Mouse (Mus musculus) spleen, postnatal 10 days (tissue): ENCODE data around the gene Rpl7a.
A peak's percentile ranks its signal among the peaks of the same experiment; 100 is the strongest.
"Not testable (repeated sequence)": the region's sequence is repeated elsewhere in the genome, so short reads cannot be mapped to it uniquely, and the experiment has no call there.

Experiments used
- DNase-seq, 2 experiments: peaks; one replicate each; pipeline ENCODE4 v3.0.0; 2021 to 2022; ENCODE audit warnings: low spot score in 2 of 2

Gene Rpl7a

DNA sequence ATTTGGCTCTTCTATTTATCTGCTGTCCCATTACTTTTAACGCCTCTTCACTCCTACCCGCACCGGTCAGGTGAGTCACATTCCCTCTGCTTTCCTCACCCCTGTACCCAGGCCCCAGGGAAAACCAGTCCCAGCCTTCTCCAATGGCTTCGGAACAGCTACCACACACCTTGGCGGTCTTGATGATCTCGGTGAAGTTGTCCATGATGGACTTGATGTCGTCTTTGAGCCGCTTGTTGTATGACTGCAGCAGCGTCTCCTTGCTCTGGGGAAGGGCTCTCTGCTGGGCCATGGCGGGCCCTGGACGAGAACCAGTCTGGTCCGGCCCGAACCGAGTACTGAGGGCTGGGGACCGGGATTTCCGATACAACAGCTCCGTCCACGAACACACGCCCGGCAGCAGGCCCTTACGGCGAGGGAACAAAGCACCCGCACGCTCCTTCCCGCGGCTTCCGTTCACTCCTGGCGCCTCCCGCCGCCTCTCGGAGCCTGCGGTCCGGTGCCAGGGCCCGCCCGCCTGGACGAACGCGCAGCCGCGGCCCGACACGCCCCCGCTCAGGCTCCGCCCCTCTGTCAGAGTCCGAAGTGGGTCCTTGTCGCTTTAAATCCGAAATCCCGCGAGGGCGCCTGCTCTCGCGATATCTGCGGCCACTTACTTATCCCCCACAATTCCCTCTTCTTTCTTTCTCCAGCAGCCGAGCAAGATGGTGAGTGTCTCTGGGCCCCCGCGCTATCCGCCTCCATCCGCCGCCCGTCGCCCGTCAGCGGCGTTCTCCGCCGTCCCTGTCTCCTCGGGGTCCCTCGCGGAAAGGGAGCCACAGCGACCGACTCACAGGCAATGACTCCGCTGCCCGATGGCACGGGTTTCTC, at the start of gene Rpl7a, which contains the start of gene Med22:
Gene Rpl7a (plus strand): TSS at position 641 of the 870 bp plus-strand sequence.
Gene Med22 (minus strand): TSS at position 554 of the 870 bp plus-strand sequence.
- DNase-seq = peak; percentile 100

DNA sequence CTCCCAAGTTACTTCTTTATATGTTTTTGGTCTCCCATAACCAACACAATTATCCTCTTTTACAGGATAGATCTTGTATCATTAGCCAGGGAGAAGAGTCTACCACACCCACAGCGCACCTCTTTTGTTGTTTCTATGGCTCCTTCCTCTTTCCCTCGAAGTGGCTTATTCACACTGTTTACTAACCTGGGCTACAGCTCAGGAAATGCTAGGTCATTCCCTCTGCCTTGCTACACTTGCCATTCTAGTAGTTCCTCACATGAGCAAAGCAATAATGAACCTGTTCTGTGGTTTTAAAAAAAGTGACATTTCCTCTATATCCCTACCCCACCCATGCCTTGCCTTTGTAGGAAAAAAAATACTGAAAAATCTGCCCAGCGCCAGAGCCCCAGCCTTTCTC, 47.7 kb upstream of the Rpl7a start:
- no peak for DNase-seq

DNA sequence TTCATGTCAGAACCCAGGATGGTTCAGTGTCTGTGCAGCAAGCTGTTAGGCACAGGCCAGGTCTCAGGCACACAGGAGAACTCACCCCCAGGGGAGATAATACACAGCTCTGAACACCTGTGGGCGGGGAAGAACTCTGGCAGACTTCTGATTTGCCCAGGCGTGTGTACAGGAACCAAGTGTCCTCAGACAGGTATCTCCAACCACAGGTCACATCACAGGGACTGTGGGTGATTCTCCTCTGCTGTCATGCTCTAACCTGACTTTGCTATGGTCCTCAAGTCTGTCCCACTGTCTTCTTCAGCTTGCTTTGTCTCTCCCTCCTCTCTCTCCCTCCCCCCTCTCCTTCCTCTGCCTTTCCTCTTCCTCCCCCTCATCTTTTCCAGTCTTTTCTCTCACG, 45.7 kb upstream of the Rpl7a start, which contains the start of gene Abo:
Gene Abo (minus strand): TSS at position 101 of the 400 bp plus-strand sequence.
- no peak for DNase-seq

DNA sequence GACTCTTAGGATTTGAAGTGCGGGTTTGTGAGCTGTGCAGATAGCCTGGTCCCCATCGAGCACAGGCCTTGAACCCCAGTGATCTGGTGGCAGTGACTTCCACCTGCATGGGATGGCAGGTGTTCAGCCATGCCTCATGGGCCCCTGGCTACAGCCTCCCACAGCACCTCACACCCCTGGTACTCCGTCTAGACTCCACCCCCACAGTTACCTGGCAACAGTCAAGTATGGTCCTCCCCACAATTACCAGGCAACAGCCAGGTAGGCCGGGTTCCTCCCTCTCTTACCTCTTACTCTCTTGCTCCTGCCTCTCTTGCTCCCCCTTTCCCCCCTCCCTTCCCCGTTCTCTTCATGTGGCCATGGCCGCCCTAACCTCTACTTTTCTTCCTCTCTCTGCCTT, 39.9 kb upstream of the Rpl7a start:
- no peak for DNase-seq

DNA sequence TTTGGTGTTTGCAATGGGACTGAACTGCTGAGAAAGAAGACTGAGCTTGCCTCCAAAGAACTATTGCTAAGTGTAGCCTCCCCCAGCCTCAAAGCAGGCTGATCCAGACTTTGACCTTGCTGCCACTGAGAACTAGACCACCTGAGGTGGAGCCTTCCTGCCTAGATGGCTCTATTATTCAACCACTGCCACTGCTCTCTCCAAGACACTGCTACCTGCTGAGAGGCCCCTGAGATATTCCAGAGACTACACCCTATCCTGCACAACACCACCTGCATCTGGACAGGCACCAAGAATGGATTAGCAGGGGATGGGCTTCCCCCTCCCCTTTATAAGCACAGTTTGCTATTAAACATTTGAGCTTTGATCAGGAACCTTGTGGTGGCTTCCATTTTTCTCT, 32.0 kb upstream of the Rpl7a start:
- no peak for DNase-seq

DNA sequence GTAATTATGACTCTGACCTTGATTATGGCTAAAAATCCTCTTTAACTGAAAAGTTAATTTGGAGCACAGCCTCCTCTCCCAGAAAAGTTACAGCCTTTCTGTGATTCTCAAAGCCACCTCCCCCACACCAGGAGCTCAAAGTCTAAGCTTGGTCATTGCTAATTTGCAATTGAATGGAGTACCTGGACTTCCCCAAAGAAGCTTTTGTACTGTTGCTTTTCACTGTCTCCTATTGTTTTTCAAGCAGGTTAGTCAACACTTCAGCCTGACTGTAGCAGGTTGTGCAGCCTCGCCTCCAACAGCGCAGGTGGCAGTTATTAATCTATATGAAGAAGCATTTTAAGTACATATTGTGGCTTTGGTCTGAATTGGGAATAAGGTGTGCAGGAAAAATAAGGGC, 25.0 kb upstream of the Rpl7a start:
- DNase-seq = not testable (repeated sequence)

DNA sequence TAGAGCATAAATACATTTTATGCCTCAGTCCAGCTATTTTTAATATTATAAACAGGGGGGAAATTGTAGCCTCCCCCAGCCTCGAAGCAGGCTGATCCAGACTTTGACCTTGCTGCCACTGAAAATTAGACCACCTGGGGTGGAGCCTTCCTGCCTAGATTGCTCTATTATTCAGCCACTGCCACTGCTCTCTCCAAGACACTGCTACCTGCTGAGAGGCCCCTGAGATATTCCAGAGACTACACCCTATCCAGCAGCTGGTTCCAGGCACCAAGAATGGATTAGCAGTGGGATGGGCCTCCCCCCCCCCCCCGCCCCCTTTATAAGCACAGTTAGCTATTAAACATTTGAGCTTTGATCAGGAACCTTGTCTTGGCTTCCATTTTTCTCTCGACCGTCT, 24.4 kb upstream of the Rpl7a start:
- DNase-seq = not testable (repeated sequence)

- DNase-seq = no peak
These were observed 14.7 kb upstream of the Rpl7a start for GRCm38 (mm10) chr2:26895898-26896297.

DNA sequence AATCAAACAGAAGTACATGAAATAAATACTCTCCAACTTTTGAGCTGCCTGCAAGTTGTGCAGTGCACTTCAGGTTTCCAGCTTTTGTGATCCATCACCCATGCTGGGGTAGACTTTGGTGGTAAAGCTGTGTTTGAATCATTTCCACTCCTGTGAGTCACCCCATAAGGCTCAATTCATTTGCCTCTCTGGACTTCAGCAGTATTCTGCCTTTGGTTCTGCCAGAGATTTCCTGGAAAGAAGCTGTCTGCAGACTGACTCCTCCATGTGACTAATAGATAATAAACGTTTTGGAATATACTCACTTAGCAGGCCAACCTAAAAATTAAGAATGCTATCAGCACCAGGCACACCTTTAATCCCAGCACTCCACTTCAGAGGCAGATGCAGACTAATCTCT, 9.8 kb upstream of the Rpl7a start:
- DNase-seq = no peak

DNA sequence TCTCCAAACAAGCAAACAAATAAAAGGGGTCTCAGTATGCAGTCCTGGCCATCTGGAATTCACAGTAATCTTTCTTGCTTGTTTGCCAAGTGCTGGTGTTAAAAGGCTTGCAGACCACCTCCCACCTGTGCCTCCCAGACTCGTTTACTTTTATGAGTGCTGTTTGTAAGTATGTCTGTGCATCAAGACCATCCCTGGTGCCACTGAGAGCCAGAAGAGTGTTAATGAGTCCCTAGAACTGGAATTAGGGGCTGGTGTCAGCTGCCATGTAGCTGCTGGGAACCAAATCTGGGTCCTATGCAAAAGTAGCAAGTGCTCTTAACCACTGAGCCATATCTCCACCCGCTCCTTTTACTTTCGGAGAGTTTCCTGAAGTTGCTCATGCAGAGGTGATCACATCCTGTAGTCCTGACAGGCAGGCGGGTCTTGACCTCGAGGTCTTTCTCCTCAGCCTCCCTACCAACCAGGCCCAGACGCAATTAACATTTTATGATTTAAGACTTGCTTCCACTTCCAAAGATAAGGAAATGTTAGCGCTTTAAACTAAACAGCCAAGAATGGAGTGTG, 8.6 kb upstream of the Rpl7a start:
- DNase-seq = no peak

DNA sequence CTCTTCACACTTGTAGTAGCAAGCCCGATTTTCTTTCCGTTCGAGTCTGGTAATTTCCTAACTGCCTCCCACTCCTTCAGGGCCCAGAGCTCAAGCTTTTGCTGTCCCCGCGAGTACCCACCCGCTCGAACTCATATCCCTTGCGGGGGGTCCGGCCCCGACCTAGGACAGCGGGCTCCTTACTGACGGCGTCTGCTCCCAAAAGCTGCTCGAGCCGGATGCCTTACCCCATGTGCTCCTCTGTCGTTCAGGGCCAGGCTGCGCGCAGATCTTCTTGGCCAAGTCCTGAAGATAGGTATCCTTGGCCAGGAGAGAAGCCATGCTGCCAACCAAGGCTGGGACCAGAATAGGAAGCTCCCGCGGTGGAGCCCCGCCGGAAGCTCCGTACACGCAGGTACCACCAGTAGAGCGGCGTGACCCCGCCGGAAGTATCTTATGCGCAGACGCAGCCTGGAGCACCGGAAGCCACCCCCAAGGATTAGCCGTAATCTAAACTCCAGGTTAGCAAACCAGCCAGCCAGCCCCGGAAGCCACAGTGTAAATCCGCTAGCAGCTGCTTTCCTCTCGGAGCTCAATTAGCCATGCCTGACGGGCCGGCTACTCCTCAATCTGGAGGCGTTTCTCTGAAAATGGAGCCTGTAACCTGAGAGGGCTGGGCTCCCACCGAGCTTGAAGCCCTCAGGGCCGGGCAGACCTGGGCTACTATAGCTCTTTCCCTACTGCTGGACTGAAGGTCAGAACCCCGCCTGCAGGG, 7.9 kb upstream of the Rpl7a start, which contains the start of gene Surf6:
Gene Surf6 (minus strand): TSS at position 413 of the 754 bp plus-strand sequence.
- peak; percentile 78 to 94 for DNase-seq

DNA sequence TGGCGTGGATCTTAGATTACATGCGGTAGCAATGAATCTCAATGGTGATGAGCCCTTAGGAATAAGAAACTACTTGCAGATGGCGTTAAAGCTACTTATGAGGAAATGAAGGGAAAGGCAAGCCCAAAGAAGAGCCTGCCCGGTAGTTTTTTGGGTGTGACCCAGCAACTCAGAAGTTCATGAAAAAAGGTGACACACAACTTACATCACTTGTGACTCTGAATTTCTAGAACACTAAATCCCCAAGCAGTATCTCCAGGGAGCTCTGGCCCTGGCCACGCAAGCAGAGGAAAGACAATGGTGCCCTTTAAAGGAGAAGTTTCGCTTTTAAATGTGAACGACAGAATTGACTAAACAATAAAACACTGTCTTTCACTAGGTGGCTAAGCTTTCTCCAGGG, 7.3 kb upstream of the Rpl7a start:
- no peak for DNase-seq

GRCm38 (mm10) chr2:26905936-26906335, 4.6 kb upstream of the Rpl7a start:
- no peak for DNase-seq

DNA sequence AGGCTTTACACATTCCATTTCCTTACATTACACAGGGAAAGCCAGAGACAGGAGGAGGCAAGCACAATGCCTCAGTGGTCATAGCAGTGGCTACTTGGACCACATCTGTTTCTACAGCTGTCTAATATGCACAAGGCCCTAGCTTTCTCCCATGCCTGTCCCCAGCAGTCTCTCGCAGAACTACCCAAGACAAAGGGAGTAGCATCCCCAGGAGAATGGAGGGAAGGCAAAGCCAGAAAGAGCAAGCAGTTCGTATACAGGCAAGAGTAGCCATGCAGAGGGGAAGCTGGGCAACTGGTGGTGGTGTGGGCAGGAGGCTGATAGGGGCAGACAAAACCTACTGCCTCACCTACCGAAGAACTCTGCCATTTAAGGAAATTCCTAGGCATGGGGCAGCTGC, 4.1 kb upstream of the Rpl7a start:
- DNase-seq = no peak

DNA sequence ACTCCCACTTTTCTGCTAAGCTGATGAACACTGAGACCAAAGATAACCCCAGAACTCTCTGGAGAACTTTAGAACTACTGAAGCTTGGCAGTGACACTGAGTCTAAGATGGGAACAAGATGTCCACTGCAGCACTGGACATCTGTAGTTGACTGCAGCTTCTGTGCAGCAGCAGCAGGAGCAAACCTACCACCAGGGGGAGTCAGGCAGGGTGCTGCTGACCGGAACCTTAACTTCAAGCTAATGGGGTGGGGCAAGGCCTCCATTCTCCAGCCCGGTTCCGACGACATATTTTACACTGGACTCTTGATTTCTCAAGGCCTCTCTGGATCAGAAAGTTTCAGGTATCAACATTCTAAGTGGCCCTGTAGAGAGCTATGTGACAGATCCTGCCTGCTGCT, 3.5 kb upstream of the Rpl7a start:
- peak in 1 of 2 experiments; percentile 69 for DNase-seq

GRCm38 (mm10) chr2:26908710-26909386, 1.7 kb upstream of the Rpl7a start:
- DNase-seq = no peak

DNA sequence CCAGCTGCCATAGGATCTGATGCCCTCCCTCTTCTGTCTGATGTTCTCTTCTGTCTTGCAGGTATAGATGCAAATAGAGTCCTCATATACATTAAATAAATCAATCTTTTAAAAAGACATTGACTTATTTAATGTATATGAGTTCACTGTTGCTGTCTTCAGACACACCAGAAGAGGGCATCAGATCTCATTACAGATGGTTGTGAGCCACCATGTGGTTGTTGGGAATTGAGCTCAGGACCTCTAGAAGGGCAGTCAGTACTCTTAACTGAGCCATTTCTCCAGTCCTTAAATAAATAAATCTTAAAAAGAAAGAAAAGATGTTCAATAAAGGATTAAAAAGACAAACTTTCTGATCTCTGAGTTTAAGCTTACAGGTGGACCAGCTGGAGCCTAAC, 1.2 kb upstream of the Rpl7a start:
- no peak for DNase-seq

DNA sequence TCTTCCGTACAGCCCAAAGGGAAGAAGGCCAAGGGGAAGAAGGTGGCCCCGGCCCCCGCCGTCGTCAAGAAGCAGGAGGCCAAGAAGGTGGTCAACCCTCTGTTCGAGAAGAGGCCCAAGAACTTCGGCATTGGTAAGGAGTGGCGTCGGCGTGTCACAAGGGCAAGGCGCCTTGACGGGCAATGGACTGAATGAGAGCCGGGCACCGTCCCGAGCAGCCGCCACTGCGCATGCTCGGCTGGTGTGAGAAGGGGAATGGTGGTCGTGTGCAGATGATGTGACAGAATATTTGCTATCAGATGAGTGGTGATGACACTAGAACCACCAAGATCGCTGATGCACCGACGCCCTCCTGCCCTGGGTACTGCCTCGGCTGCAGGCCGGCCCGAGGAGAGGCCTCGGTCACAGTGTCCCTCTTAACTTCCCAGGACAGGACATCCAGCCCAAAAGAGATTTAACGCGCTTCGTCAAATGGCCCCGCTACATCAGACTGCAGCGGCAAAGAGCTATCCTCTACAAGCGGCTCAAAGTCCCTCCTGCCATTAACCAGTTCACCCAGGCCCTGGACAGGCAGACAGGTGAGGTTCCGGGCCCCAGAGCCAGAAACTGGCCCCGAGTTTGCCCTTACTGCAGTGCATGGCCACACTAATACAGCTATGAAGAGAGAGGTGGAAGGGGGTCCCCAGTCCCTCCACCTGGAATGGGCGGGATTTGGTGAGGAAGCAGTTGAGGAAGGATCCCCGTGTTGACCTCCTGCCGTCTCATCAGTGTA, 616 bp downstream of the Rpl7a start:
- peak; percentile 34 to 78 for DNase-seq

DNA sequence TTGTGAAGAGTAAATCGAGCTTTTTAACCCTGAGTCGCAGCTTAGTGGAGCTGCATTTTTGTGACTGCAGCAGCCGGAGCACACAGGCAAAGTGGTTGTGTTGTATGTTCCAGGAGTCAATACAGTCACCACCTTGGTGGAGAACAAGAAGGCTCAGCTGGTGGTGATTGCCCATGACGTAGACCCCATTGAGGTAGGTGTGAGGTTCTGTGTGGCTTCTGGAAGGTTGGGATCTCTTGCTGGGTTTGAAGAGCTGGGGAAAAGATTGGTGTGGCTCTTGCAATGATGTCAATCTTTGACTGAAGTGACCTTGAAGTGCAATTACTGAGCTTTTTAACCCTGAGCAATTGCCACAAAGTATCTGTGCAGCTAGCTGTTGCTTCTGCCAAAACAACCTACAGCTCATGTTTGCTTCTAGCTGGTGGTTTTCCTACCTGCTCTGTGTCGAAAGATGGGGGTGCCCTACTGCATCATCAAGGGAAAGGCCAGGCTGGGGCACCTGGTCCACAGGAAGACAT, 1.7 kb downstream of the Rpl7a start:
- DNase-seq = no peak

DNA sequence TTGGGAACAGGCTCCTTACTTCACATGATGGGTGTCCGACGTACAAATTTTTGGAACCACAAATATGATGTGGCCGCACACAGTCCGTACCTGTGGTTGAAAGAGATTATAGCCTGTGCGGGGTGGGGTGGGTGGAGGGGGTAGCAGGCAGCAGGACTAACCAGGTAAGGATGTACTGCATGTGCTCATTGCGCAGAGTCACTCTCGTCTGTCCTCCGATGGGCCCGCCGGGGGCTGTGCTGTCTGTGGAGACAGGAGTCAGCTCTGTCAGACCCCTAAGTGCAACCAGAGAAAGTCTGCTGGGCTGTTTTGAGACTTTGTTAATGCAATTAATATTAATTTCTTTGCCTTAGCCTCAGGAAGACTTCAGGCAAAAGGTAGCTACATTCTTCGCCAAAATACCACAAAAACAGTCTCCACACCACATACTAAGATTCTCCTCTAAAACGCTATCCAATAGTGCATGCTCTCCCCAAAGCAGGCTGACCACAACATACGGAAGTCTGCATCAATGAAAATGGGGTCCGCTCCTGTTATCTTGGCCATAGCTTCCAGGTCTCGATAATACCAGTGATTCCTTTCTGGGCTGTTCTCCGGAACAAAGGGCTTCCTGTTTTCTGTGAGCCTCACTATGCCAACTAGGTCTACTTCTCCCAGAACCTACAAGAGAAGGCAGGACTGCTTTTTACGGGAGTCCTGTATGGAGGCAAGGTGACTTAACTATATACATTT, 3.0 kb downstream of the Rpl7a start:
- no peak for DNase-seq
